Mouse (Mus musculus) thymus, postnatal 4 days (tissue): Measurements from ENCODE around the gene Serhl.
A peak's percentile ranks its signal among the peaks of the same experiment; 100 is the strongest.

Experiments used
- DNase-seq: peaks from one replicate; pipeline ENCODE4 v3.0.0; 2021

Gene Serhl

DNA sequence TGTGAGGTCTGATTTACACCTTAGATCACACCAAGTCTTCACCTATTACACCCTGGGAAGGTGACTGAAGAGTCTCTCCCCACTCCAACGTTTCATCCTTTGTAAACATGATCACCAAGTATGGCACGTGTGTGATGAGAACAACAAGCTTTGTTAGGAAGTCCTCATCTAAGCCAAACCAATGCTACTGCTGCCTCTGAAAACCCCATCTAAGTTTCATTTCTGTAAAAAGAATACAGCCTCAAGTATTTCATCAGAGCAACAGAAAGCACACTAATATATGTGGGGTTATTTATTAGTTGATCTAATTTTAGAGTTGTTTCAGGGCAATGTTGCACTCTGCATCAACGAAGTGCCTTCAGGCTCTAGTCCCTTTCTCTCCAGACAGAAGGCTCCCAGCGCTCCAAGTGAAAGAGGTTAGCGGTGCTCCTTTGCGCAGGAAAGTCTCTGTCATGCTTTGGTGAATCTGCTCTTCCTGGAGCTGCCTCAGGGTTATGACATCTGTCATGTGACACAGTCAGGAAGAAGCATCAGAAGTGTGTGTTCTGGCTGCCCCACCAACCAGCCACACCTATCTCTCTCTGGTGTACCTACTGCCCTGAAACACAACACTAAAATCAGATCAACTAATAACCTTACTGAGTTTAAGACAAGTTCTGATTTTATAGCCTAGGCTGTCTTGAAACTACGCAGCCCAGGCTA is 40.4 kb downstream of the Serhl start:
- no peak for DNase-seq

DNA sequence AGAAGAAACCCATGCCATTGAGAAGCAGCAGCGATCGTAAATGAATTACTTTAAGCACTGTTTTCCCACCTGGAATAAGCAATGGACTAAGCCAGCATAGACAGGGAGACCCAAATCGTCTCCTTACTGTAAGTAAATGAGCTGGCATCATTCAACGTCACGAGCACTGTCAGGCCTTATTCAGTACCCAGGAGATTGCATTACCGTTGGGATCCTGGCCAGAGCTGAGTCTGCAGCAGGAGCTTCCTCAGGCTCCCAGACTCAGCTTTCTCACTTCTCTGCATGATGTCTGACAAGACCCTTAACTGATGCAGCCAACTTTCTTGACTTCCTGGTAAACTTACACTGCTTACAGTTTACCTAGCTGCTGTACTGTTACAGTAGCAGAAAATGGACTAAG is 45.4 kb downstream of the Serhl start:
- DNase-seq: no peak

DNA sequence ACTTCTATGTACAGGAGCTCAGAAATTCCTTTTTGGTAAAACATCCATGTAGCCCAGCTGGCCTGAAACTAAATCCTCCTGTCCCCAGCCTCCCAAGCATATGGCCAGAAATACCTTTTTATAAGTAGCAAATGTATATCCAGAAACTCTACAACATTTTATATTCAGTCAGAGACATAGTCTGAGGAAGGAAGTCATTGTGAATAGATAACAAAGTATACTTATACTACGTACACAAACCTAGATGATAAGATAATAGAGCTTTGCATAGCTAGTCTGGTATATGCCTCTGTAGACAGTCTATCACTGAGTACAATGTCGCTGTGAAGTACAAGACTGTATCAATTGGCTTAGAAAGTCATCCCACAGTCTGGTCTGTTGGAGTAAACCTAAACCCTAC is 46.3 kb downstream of the Serhl start:
- no peak for DNase-seq

DNA sequence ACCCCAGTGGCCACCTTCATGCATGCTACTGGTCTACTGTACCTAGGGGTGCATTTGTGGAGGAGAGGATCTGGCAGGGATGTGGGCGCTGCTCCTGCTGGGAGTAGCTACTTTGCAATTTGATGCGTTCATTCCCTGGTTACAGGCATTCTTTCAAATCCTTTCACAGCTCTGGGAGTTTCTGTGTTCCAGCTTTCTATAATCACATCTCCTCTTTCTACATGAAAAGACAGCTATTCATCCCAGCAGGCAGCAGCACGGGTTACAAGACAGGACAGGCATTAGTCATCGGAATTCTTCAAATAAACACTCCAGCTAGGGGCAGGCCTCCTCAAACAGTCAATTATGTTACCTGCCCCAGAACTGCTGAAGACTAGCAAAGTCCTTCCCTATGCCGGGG is 53.6 kb downstream of the Serhl start:
- DNase-seq: no peak

DNA sequence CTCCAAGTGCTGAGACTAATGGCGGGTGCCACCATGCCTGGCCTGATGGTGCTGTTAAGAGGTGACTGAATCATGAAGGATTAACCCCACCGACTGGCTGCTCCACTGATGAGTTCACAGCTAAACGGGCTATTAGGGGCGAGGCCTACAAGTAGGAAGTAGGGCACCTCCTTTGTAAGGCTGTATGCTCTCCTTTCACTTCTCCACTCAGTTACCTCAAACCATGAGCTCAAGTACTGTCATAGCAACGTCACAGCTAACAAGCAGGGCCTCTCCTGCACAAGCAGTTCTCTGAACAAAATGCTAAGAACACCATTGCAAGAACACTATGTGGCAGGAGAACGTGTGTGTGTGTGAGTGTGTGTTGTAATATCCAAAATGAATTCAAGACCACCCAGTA is 56.2 kb downstream of the Serhl start:
- no peak for DNase-seq

DNA sequence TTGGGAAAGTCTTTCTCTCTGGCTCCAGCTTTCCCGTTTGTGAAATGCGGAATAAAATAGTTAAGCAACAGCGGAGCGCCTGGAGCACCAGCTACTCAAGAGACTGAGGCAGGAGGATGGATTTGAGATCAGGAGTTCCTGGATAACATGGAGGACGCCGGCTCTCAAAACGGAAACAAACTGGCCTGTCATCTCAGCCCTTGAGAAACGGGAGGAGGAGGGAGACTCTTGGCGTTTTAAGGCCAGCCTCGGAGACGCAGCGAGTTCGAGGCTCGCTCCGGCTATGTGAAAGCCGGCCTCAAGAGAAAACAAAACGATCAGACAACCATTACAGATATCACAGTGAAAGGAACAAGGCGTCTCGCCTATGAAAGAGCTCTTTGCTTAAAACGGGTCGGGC is 59.1 kb downstream of the Serhl start:
- no peak for DNase-seq

DNA sequence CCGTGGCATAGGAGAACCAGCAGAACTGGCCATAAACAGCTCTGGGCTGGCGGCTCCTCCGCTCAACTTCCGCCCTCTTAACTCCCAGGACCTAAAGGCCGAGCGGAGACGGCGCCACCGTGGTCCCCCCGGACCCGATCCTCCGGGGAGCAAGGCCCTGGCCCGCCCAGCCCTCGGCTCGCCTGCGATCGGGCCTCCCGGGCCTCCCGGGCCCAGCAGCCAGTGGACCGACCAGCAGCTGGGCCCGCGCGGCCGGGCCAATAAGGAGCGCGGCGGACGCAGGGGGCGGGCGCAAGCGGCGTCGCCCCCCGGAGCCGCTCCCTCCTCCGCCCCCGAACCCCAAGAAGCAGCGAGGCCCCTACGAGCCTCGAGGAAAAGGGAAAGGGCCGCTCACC is 59.5 kb downstream of the Serhl start:
- no peak for DNase-seq

DNA sequence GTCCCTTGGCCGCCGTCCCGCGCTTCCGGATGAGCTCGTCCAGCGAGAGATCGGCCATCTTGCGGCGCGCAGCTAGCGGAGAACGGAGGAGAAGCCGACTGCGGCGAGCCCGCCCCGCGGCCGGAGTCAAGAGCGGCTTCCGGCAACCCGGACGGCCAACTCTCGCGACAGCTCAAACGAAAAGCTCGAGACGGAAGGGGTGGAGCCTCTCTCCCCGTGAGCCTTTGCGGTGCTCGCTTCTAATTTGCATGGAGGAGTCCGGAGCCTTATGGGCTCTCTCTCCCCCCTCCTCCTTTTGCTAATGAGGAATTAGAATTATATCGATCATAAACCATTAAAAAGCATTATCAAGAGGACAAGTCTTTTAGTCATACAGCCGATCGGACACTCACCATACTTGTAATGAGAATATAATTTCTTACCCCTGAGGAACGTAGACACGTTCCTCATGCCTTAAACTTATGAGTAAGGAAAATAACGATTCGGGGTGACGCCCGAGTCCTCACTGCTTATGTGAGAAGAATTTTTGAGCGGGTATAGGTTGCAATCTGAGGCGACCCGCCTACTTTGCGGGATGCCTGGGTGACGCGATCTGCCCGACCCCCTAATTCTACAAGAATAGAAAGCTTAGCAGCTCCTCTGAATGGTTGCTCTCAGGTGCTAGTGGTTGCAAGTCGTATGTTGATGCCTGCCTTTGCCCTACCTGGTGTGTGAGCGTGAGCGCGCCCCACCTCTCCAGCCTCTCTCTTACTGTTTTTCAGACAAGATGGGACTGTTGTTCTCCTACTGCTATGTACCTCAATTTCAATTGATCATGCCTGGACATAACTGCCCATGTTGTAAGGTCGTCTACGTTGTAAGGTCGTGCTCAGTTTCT is 60.1 kb downstream of the Serhl start, which contains the start of gene Poldip3:
Gene Poldip3, minus strand, starts transcription at position 189 of the 877 bp plus-strand sequence.
- peak; percentile 98 for DNase-seq

DNA sequence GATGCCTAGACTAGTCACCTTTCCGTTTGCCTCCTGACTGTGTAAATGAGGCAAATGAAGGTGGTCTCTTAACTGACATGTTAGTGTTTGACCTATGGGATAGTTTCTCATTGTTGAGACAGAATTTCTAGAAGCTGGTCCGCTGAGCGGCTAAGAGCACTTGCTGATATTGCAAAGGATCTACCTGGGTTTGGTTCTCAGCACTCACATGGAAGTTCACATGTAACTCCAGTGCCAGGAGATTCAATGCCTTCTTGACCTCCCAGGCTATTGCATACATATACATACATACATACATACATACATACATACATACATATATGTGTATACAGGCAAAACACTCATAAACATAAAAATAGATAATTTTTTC is 60.8 kb downstream of the Serhl start:
- no peak for DNase-seq

DNA sequence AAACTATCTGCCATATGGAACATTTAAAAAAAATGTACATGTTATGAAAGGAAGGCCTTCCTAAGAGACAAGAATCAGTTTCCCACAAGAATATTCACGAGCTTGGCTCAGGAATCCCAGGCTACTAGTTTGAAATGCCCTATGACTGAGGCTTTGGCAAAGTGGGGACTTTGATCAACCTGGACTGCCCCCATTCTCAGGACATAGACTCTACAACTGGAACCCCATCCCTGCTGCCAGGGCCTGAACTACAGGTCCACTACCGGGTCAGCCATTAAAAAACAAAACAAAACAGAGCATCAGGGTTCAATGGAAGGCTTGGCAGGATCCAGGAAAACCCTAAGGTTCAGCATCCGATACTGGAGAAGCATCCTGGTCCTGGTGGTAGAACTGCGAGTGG is 61.4 kb downstream of the Serhl start:
- no peak for DNase-seq

DNA sequence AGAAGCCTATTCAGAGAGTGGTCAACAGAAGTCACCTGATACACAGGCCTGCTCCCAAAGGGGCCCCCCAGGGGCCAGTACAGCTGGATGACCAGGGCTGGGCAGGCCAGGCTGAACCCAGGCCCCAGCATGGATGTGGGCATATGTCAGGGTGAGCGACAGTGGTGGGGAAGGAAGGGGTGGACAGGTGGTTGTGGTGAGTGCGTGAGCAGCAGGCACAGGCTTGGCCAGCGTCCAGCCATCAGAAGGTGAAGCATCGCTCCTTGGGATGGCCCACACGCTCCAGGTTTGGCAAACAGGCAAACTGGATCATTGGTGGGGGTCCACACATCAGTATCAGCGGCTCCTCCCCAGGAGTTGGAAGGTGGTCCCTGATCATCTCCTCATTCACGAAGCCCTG is 65.0 kb downstream of the Serhl start:
- DNase-seq: no peak

DNA sequence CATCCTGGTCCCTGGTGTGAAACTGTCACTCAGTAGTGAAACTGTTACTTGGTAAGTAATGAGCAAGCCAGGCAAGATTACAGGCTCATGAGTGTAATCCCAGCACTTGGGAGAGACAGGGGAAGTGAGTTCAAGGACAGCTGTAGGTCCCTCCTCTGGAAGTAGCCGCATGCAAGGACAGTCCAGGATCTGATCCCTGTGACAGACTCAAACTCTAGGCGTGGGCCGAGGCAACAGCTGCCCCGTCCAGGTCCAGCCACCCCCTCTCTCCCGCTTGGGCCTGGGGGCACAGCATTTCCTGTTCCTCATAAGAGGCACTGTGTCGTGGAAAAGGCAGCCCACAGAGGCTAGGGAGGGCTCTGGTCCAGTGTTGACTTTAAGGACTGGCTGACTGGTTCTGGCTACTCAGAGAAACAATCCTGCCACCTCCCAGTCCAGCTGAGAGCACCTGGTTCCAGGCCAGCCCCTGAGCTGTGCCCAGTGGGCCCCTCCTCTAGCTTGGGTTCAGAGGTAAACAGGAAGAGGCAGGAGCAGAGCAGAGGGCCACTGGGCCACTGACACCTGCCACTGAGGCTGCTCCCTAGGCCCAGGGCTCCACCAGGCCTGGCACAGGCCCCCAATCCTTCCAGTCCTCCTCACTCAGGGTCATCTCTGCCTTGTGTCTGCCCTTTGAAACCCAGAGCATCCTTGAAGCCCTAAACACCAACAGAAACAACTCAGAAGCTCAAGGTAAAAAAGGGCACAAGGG is 66.5 kb downstream of the Serhl start:
- no peak for DNase-seq

DNA sequence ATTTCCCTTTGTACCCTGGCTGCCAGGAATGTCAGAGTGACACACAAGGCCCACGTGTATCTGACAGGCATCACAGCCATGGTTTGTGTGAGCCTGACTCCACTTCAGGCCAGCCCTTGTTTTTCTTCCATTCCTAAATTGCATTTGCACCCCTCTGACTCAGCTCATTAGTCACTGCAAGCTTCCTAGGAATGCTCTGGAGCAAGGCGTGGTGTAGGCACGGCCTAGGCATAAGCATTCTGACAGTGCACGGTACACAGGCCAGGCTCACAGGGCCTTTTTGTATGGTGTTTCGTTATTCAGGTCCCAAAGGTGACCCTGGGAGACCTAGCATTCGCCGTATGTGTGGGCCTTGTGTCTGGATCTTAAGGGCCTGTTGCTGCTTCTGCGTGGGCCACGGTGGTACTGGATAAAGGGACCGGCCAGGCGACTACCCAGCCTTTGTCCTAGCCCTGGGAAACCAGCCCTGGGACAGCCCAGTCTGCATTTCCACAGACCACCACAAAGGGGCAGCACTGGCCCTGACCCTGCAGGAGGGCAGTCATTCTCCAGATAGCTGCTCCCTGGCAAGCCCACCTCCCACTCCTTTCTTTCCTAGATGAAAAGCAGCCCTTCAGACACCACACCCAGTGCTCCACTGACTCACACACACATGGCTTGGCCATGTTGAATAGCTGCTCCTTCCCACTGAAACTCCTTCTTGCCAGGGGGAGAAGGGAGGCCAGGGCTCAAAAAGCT is 67.8 kb downstream of the Serhl start:
- DNase-seq: peak; percentile 77

DNA sequence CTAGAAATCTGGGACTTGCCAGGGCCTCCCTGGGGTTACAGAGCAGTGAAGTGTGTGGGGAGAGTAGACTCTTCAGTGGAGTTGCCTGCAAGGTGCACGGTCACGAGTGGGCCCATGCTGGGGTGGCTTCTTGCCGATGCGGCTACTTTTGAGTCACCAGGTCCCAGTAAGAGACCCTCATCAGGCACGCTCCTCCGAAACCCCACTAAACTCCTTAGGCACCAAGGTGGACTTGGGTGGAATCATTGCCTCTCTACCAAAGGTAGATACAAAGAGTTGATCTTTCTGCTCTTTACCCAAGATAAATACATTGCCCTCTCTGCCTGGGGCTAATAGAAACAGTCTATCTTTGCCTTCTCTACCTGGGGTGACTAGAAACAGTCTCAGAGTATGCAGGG is 68.4 kb downstream of the Serhl start:
- DNase-seq: no peak

DNA sequence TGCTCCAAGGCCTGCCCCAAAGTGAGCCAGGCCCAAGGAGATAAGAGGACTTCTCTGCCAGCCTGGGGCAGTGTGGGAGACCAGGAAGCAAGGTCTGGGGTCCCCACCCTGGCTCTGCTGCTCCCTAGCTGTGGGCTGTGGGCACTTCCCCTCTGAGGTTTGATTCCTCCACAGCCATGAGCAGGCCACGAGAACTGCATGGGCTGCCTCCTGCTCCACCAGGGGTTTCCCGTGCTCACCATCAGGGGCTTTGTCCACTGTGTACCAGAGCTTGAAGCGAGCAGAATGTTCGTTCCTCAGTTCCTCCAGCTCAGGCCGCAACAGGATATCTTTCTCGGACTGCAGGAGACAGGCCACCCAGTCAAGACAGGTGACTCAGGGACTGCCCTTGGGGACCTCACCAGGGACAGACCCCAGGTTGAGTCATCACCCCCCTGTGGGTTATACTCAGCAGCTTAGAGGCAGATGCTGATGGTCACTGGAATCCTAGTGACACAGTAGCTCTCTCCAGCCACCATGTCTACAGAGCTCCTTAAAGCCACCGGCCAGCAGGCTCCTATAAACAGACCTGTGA is 69.4 kb downstream of the Serhl start:
- DNase-seq: no peak

DNA sequence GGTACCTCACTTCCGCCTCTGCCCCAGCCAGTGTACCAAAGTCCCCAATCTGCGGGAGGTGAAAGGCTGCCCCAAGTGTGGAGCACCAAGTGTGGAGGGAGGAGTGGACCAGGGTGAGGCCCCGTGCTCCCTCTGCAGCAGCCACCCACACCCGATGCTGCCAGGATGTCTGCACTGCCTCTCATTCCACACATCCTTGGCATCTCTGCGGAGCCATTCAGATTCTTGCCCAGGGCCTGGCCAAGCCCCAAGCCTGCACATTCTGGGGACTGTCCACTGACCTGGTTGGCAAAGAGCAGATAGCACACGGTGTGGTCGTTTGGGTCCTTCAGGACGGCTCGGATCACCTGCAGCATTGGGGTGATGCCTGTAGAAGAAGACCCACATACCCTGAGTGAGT is 70.5 kb downstream of the Serhl start:
- no peak for DNase-seq

DNA sequence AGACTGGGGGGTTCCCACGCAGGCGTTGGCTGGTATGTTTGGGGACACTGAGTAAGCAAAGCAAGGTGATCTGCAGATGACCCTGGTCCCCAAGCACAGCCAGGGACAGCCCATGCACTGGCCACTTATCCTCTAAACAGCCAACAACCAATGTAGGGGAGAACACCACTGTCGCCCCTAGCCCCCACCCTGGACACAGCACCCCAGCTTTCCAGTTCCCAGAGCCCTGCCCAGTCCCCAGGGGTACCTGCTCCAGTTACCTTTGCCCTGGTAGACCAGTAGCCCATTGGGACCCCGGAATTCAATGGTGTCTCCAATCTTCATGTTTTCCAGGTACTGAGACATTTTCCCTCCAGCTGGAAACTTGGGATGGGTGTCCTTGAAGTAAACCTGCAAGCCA is 71.3 kb downstream of the Serhl start:
- DNase-seq: no peak

DNA sequence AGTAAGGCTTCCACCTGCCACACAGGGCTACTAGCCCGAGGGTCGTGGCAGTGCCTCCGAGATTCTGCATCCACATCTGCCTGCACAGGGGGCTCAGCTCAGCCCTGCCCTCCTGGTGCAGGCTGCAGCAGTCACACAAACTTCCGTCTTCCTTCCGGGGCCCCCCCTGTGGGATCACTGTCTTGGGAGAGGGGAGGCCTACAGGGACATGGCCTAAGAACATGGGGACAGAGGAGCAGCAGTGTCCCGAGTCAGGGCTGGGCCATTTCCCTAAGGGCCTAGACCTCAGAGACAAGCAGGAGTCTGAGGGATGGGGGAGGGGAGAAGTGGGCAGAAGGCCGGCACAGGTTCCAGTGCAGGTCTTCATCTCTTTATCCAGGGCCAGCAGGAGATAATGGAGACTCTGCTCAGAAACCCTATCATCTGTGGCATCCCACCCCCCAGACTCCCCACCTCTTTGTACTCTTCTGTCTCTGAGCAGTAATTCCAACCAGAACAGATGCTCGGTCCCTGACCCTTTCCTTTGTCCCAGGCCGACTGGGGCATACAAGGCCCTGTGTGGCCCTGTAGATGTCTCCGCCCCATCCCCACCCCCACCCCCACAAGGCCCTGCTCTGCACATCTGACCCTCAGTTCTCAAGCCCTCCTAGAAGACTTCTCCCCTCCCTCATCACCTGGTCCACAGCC is 71.9 kb downstream of the Serhl start:
- no peak for DNase-seq

DNA sequence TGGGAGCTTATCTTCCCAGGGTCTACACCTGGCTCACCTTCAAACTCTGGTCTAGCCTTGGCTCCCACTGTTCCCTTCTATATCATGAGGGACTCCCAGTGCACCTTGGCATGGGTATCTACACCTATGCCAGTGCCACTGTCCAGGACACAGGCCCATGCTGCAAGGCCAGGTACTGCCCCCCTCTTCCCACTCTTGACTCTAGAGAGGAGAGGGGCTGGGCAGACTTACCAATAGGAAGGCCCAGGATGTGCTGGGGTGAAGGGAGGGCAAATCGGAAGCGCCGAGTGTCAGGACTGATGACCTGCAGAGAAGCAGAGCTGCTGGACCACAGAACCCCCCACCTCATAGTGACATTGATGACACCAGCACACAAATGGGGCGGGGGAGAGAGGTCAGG is 72.7 kb downstream of the Serhl start:
- no peak for DNase-seq

DNA sequence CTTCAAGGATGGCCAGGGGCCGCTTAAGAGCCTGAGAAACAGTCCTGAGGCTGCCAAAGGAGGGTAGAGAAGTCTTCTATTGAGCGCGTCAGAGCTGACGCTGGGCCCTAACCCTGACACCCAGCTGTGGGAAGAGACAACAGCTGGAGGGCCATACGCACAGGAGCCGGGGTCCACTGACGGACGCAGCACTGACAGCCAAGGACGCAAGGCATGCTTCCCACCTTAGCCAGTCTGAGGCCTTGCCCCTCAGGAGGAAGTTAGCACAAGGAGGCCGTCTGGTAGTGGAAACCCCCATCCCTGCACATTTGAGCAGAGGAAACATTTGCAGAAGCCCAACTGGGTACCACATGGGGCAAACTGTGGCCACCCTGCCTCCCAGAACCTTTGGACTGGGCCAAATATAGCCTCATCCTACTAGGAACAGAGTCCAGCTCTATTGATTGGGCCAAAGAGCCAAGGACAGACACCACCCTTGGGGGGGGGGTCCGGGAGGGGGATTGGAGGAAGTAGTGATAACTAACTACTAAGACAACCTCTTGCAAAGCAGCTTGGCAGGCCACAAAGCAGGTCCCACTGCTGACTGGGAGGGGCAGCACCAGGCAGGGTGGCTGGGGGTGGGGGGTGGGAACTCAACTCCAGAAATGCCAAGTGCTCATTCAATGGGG is 73.6 kb downstream of the Serhl start:
- no peak for DNase-seq

DNA sequence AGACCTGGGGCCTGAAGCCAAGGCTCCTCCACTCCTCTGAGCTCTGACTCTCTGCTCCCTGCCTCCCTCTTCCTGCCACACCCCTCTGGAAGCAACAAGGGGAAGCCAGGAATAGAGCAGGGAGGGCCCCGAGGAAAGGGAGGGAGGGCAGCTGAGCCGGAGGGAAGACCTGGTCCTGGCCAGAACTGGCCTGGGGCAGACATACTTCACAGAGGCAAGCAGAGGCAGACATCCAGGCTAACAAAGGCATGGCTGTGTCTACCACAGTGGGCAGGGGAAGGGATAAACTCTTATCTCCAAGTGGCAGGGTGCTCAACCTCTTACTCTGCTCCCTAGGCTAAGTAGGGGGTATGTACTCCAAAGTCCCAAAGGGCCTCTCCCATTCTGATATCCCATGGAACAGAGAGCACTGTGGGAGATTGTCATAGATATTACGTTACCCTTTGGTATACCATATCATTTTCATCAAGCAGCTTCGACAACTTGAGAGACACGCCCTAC is 75.7 kb downstream of the Serhl start:
- DNase-seq: no peak
